16 mouse cellular contexts compared by ENCODE assay signal in the genomic region with DNA sequence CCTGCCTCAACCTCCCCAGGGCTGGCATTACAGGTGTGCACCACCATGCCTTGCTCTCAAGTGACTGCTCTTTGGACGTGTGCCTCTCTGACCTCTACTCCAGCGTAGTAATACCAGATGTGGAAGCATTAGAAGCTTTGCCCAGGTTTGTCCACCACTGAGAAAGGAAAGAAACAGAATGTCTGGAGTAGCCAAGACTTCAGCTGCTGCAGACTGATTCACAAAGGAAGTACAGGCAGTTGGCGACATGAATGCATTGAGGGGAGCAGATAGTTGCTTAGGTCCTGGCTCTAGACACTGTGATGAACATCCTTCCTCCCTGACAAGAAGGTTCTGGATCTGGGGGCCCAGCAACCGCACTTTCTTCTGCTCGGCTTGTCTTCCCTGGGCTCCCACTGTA. TPM values are rescaled to one million over a fixed set of nuclear protein-coding genes. Genes with fewer than 3 reads are reported as not detected.
DNase-seq lines count a peak whose midpoint lies in the region; ATAC-seq and TF ChIP-seq lines count a peak whose summit lies in the region.
"Had no signal": no experiment of that assay in that cellular context is flagged by ENCODE, and none has a peak within 500 bp of the region (broad histone marks: within the 10 kb centered on the region; RNA-seq: fewer than 3 reads in every experiment).

No protein-coding gene starts in this region.

- TF ChIP-seq CTCF in E14TG2a.4 (conservative IDR thresholded peaks at IDR 0.05; ENCODE audit: low read length): no peak

- no peak overlapping the region for H3K4me3 ChIP-seq in hindbrain, embryonic 10.5 days
- H3K4me3 ChIP-seq in hindbrain, embryonic 13.5 days: no peak overlapping the region
- peak overlapping the region; percentile 41 for H3K4me3 ChIP-seq in E14TG2a.4 (replicated peaks; ENCODE audit: low read length)
- H3K4me3 ChIP-seq in embryonic facial prominence, embryonic 12.5 days: no peak overlapping the region
- H3K4me3 ChIP-seq in limb, embryonic 15.5 days: no peak overlapping the region
- H3K4me3 ChIP-seq: left cerebral cortex, adult 2 months; midbrain, embryonic 13.5 days; neural tube, embryonic 13.5 days had no signal

- no peak overlapping the region for H3K4me2 ChIP-seq in hindbrain, embryonic 13.5 days
- H3K4me2 ChIP-seq in embryonic facial prominence, embryonic 12.5 days (replicated peaks): no peak overlapping the region
- H3K4me2 ChIP-seq in limb, embryonic 15.5 days: no peak overlapping the region
- H3K4me2 ChIP-seq: midbrain, embryonic 13.5 days; neural tube, embryonic 13.5 days had no signal

- DNase-seq in hindbrain, embryonic 10.5 days (ENCODE audit: low spot score): no peak
- DNase-seq in gastrocnemius, postnatal 10 days: no peak
- no peak for DNase-seq in left cerebral cortex, postnatal 36 days (ENCODE audit: low spot score in 2 of 2)
- no peak for DNase-seq in right cerebral cortex, postnatal 36 days (ENCODE audit: low spot score in 2 of 2)
- DNase-seq: adrenal gland, adult 2 months; cerebellum, adult 9-11 months; gastrocnemius, postnatal 25 days; right cerebral cortex, adult 18-20 months; thymus, postnatal 14 days had no signal

- ATAC-seq in hindbrain, embryonic 13.5 days (ENCODE audit: low FRiP score): no peak
- ATAC-seq in embryonic facial prominence, embryonic 12.5 days (ENCODE audit: insufficient number of reproducible peaks, insufficient read depth, low FRiP score, low TSS enrichment): no peak
- ATAC-seq in limb, embryonic 15.5 days (ENCODE audit: insufficient number of reproducible peaks, low FRiP score, low TSS enrichment, low read depth): no peak
- ATAC-seq: midbrain, embryonic 13.5 days had no signal

- WGBS in hindbrain, embryonic 10.5 days: 60% methylated on average over 5 of the region's 5 CpGs
- WGBS in hindbrain, embryonic 13.5 days: 56% methylated on average over 5 of the region's 5 CpGs
- 55% methylated on average over 5 of the region's 5 CpGs for WGBS in embryonic facial prominence, embryonic 12.5 days
- WGBS in limb, embryonic 15.5 days: 48% methylated on average over 5 of the region's 5 CpGs

- H3K27ac ChIP-seq in hindbrain, embryonic 10.5 days: peak overlapping the region; percentile 35; the same call in 1 of the 2 replicates
- H3K27ac ChIP-seq in hindbrain, embryonic 13.5 days: no peak overlapping the region
- H3K27ac ChIP-seq in embryonic facial prominence, embryonic 12.5 days: peak overlapping the region; percentile 72; the same call in 1 of the 2 replicates
- H3K27ac ChIP-seq in limb, embryonic 15.5 days: peak overlapping the region; percentile 38; the same call in 1 of the 2 replicates
- H3K27ac ChIP-seq: left cerebral cortex, adult 2 months; midbrain, embryonic 13.5 days; neural tube, embryonic 13.5 days had no signal

- peaks cover 22% of the 10 kb centered on the region for H3K27me3 ChIP-seq in hindbrain, embryonic 10.5 days (ENCODE audit: insufficient read depth, poor library complexity, severe bottlenecking)
- H3K27me3 ChIP-seq in hindbrain, embryonic 13.5 days: peaks cover 22% of the 10 kb centered on the region
- peaks cover 16% of the 10 kb centered on the region for H3K27me3 ChIP-seq in E14TG2a.4 (ENCODE audit: insufficient read depth, low read length)
- no peaks in the 10 kb centered on the region for H3K27me3 ChIP-seq in embryonic facial prominence, embryonic 12.5 days
- H3K27me3 ChIP-seq in limb, embryonic 15.5 days: peaks cover 4% of the 10 kb centered on the region; the same call in 1 of the 2 replicates

- intact Hi-C loops in left cerebral cortex, postnatal 36 days (cut with DNase I): no loop called here

- peaks cover 31% of the 10 kb centered on the region for H3K4me1 ChIP-seq in hindbrain, embryonic 10.5 days (replicated peaks)
- peaks cover 12% of the 10 kb centered on the region for H3K4me1 ChIP-seq in hindbrain, embryonic 13.5 days (replicated peaks)
- peaks cover 67% of the 10 kb centered on the region for H3K4me1 ChIP-seq in E14TG2a.4 (replicated peaks; ENCODE audit: low read depth, low read length)
- peaks cover 16% of the 10 kb centered on the region for H3K4me1 ChIP-seq in embryonic facial prominence, embryonic 12.5 days
- H3K4me1 ChIP-seq in limb, embryonic 15.5 days: peaks cover 22% of the 10 kb centered on the region

- H3K9me3 ChIP-seq in hindbrain, embryonic 10.5 days: no peaks in the 10 kb centered on the region
- no peaks in the 10 kb centered on the region for H3K9me3 ChIP-seq in hindbrain, embryonic 13.5 days
- H3K9me3 ChIP-seq in E14TG2a.4 (ENCODE audit: low read length): no peaks in the 10 kb centered on the region
- no peaks in the 10 kb centered on the region for H3K9me3 ChIP-seq in embryonic facial prominence, embryonic 12.5 days
- no peaks in the 10 kb centered on the region for H3K9me3 ChIP-seq in limb, embryonic 15.5 days
- H3K9me3 ChIP-seq: midbrain, embryonic 13.5 days; neural tube, embryonic 13.5 days had no signal

- no peak overlapping the region for H3K9ac ChIP-seq in hindbrain, embryonic 13.5 days
- no peak overlapping the region for H3K9ac ChIP-seq in embryonic facial prominence, embryonic 12.5 days
- no peak overlapping the region for H3K9ac ChIP-seq in limb, embryonic 15.5 days
- H3K9ac ChIP-seq: midbrain, embryonic 13.5 days; neural tube, embryonic 13.5 days had no signal

- no peaks in the 10 kb centered on the region for H3K36me3 ChIP-seq in hindbrain, embryonic 10.5 days
- no peaks in the 10 kb centered on the region for H3K36me3 ChIP-seq in hindbrain, embryonic 13.5 days
- no peaks in the 10 kb centered on the region for H3K36me3 ChIP-seq in E14TG2a.4 (ENCODE audit: insufficient read depth, low read length)
- H3K36me3 ChIP-seq in embryonic facial prominence, embryonic 12.5 days: no peaks in the 10 kb centered on the region
- no peaks in the 10 kb centered on the region for H3K36me3 ChIP-seq in limb, embryonic 15.5 days
- H3K36me3 ChIP-seq: midbrain, embryonic 13.5 days; neural tube, embryonic 13.5 days had no signal

RNA-seq across cellular contexts. Expression of a gene that starts 2.9 kb away (rescaled TPM):
- polyA plus RNA-seq in hindbrain, embryonic 10.5 days (2016; fragmentation: Nextera tagmentation; extraction: Ambion mirVana): 39.2 and 48.2 TPM in 2 replicates
- 112 and 115 TPM in 2 replicates for polyA plus RNA-seq in hindbrain, embryonic 13.5 days (2015; fragmentation: Nextera tagmentation; extraction: Ambion mirVana)
- 57.4 and 63.5 TPM in 2 replicates for polyA plus RNA-seq in embryonic facial prominence, embryonic 12.5 days (2016; fragmentation: Nextera tagmentation; extraction: Ambion mirVana)
- 39.1 and 44.7 TPM in 2 replicates for polyA plus RNA-seq in limb, embryonic 15.5 days (2015; fragmentation: Nextera tagmentation; extraction: Ambion mirVana)
- total RNA-seq in gastrocnemius, postnatal 10 days (2021): 10 to 100 TPM; 16.7 to 22.2 TPM
- 10 to 100 TPM; 49.7 to 56.6 TPM for total RNA-seq in left cerebral cortex, postnatal 36 days (2021)

RNA-seq across cellular contexts. Expression of a gene that starts 8.3 kb away (rescaled TPM):
- 11.2 and 12.5 TPM in 2 replicates for polyA plus RNA-seq in hindbrain, embryonic 10.5 days (2016; fragmentation: Nextera tagmentation; extraction: Ambion mirVana)
- polyA plus RNA-seq in hindbrain, embryonic 13.5 days (2015; fragmentation: Nextera tagmentation; extraction: Ambion mirVana): 1.3 and 2.3 TPM in 2 replicates
- polyA plus RNA-seq in embryonic facial prominence, embryonic 12.5 days (2016; fragmentation: Nextera tagmentation; extraction: Ambion mirVana): 6.8 and 8.5 TPM in 2 replicates
- 2.7 and 4.0 TPM in 2 replicates for polyA plus RNA-seq in limb, embryonic 15.5 days (2015; fragmentation: Nextera tagmentation; extraction: Ambion mirVana)
- total RNA-seq in gastrocnemius, postnatal 10 days (2021): 1 to 10 TPM in 1 of 2 experiments, under 1 TPM in 1; 0.26 to 1.4 TPM
- not detected for total RNA-seq in left cerebral cortex, postnatal 36 days (2021)
- total RNA-seq: adrenal gland, adult 2 months; gastrocnemius, postnatal 25 days; left cerebral cortex, adult 2 months had no signal

RNA-seq across cellular contexts. Expression of a gene that starts 58.8 kb away (rescaled TPM):
- polyA plus RNA-seq in hindbrain, embryonic 10.5 days (2016; fragmentation: Nextera tagmentation; extraction: Ambion mirVana): 132 and 149 TPM in 2 replicates
- polyA plus RNA-seq in hindbrain, embryonic 13.5 days (2015; fragmentation: Nextera tagmentation; extraction: Ambion mirVana): 211 and 212 TPM in 2 replicates
- 160 and 161 TPM in 2 replicates for polyA plus RNA-seq in embryonic facial prominence, embryonic 12.5 days (2016; fragmentation: Nextera tagmentation; extraction: Ambion mirVana)
- polyA plus RNA-seq in limb, embryonic 15.5 days (2015; fragmentation: Nextera tagmentation; extraction: Ambion mirVana): 193 and 203 TPM in 2 replicates
- 10 to 100 TPM; 49.9 to 55.1 TPM for total RNA-seq in gastrocnemius, postnatal 10 days (2021)
- 100 to 1,000 TPM; 116 to 138 TPM for total RNA-seq in left cerebral cortex, postnatal 36 days (2021)
